Mouse (Mus musculus): ENCODE measurements around the gene D5Ertd579e.

- TF ChIP-seq CTCF (conservative IDR thresholded peaks at IDR 0.05; ENCODE audit: low read length): no peak
- no peak for TF ChIP-seq NANOG (IDR thresholded peaks at IDR 0.05; ENCODE audit: borderline replicate concordance, low read length)
Measured at GRCm38 (mm10) chr5:36727776-36728175, 32.0 kb upstream of the D5Ertd579e start.

All from E14TG2a.4 (cell line).